Mouse (Mus musculus): ENCODE results near the gene Gm21958. TPM values are rescaled to one million over a fixed set of nuclear protein-coding genes. Genes with fewer than 3 reads are reported as not detected.
A peak's percentile ranks its signal among the peaks of the same experiment; 100 is the strongest.
"Not testable (repeated sequence)": the region's sequence is repeated elsewhere in the genome, so short reads cannot be mapped to it uniquely, and the experiment has no call there.

The Gm21958 gene
- polyA plus RNA-seq, 1 experiment, result not detected

DNA sequence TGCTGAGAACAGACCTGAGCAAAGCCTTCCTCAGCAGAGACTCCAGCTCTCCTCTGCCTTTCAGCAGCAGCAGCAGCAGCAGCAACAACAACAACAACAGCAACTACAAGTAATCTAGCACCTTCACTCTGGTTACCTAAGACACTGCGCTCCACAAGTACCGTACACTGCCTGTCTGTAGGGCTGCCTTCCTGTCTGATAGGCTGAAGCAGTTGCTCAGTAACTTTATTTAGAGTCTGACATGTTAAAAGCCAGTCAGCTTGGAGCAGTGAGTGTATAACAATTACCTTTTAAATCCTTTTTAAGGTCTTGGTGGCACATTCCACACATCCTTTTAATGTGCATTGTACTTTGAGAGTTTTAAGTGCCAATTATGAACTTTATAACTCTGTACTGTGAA, 13.4 kb upstream of the Gm21958 start:
- TF ChIP-seq POLR2A (IDR thresholded peaks at IDR 0.05; ENCODE audit: extremely low read depth, insufficient read depth, low read length), result no peak
- TF ChIP-seq CTCF (IDR thresholded peaks at IDR 0.05; ENCODE audit: extremely low read depth, insufficient read depth, low read length), result no peak

DNA sequence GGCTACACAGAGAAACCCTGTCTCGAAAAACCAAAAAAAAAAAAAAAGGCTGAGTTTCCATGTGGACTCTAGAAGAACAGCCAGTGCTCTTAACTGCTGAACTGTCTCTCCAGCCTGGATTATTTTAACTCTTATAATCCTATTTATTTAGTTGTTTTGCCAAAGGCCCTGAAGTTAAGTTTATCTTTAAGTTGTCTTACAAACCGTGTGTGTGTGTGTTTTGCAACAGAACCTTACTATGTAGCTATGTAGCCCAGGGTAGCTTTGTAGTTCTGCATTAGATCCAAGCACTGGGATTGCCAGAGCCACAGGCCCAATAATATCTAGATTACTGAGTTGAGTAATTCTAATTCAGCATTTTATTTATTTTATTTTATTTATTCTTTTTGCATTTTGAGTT, 11.2 kb upstream of the Gm21958 start:
- H3K4me3 ChIP-seq (ENCODE audit: insufficient read depth, low read length), result no peak overlapping the region
- H3K27ac ChIP-seq (ENCODE audit: insufficient read depth, low read length), result no peak overlapping the region
- TF ChIP-seq CTCF (IDR thresholded peaks at IDR 0.05; ENCODE audit: extremely low read depth, insufficient read depth, low read length), result no peak
- no peak for TF ChIP-seq POLR2A (IDR thresholded peaks at IDR 0.05; ENCODE audit: extremely low read depth, insufficient read depth, low read length)
- H3K4me1 ChIP-seq (ENCODE audit: control insufficient read depth, insufficient read depth, low read length), result no peaks in the 10 kb centered on the region; the same call in 1 of the 2 replicates

More for the DNA sequence above, 13.4 kb upstream of the Gm21958 start:
- no peaks in the 10 kb centered on the region for H3K4me1 ChIP-seq (ENCODE audit: control insufficient read depth, insufficient read depth, low read length)
- no peak overlapping the region for H3K27ac ChIP-seq (ENCODE audit: insufficient read depth, low read length)
- no peak overlapping the region for H3K4me3 ChIP-seq (ENCODE audit: insufficient read depth, low read length)

DNA sequence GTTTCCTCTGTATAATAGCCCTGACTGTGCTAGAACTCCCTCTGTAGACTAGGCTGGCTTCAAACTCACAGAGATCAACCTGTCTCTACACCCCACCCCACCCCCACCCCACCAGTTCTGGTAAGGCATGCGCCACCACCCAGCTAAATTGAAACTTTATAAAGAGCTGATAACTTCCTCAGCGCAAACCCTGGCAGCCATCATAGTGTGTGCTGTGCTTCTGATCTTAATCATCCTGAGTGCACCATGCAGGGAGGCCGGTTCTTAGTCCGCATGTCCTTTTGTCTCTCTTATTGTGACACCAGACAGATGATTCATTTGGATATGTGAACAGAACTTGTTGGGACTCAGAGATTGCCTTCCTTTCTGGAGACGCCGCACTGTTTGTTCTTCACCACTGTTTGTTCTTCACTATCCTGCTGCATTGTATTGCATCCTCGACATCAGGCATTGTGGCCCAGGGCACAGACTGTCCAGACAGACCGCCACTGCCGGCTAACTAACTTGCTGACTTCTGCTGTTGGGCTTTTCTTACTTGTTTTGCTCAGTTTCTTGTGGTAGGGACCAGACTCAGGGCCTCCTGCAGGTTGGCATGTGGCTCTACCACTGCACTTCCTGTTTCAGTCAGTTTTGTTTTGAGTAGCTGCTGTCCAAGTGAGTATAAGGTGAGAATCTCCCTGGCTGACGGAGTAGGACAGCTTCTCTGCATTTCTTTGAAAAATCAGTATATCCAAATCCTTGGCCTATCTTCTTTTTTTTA, 9.8 kb upstream of the Gm21958 start:
- no peaks in the 10 kb centered on the region; the same call in 1 of the 2 replicates for H3K4me1 ChIP-seq (ENCODE audit: control insufficient read depth, insufficient read depth, low read length)

DNA sequence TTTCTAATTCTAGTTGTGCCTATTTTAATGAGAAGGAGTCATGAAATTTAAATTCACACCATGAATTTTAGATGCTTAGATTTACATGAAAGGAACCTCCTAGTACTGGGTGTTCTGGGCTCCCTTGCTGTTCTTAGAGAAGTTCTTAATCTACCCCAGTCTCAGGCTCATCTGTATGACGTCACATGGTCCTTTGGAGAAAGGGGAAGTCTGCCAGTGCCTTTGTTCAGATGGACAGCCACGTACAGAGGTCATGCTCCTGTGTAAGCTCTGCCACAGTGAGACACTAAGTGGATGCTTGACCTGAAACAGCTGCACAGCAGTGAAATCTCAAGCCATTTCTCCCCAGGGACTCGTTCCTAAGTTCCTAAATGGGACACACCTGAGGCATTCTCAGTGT, 4.8 kb upstream of the Gm21958 start:
- TF ChIP-seq CTCF (IDR thresholded peaks at IDR 0.05; ENCODE audit: extremely low read depth, insufficient read depth, low read length) (no peak), POLR2A (IDR thresholded peaks at IDR 0.05; ENCODE audit: extremely low read depth, insufficient read depth, low read length) (no peak)
- H3K4me1 ChIP-seq (ENCODE audit: control insufficient read depth, insufficient read depth, low read length), result no peaks in the 10 kb centered on the region; the same call in 1 of the 2 replicates
- H3K27ac ChIP-seq (ENCODE audit: insufficient read depth, low read length), result no peak overlapping the region
- no peak overlapping the region for H3K4me3 ChIP-seq (ENCODE audit: insufficient read depth, low read length)

More for the DNA sequence above, 9.8 kb upstream of the Gm21958 start:
- no peak for TF ChIP-seq CTCF (IDR thresholded peaks at IDR 0.05; ENCODE audit: extremely low read depth, insufficient read depth, low read length)
- TF ChIP-seq POLR2A (IDR thresholded peaks at IDR 0.05; ENCODE audit: extremely low read depth, insufficient read depth, low read length), result no peak
- no peak overlapping the region for H3K27ac ChIP-seq (ENCODE audit: insufficient read depth, low read length)
- no peak overlapping the region for H3K4me3 ChIP-seq (ENCODE audit: insufficient read depth, low read length)

DNA sequence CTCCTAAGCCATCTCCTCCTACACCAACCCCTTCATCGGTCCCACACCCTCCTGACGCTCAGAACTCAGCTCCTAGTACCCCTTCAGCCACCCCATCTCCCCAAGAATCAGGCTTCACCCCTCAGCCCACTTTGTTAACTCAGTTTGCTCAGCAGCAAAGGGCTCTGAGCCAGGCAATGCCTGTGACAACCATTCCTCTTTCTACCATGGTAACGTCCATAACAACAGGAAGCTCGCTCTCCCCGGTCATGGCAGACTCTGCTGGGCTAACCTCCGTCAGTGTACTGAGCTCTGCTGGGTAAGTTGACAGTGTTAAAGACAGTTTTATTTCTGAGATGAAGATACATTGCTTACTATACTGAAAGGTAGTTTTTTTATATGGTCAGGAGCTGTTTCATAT, 3.2 kb upstream of the Gm21958 start:
- no peak for TF ChIP-seq POLR2A (IDR thresholded peaks at IDR 0.05; ENCODE audit: extremely low read depth, insufficient read depth, low read length)
- TF ChIP-seq CTCF (IDR thresholded peaks at IDR 0.05; ENCODE audit: extremely low read depth, insufficient read depth, low read length), result no peak
- H3K4me3 ChIP-seq (ENCODE audit: insufficient read depth, low read length), result no peak overlapping the region
- H3K4me1 ChIP-seq (ENCODE audit: control insufficient read depth, insufficient read depth, low read length), result no peaks in the 10 kb centered on the region; the same call in 1 of the 2 replicates
- no peak overlapping the region for H3K27ac ChIP-seq (ENCODE audit: insufficient read depth, low read length)

DNA sequence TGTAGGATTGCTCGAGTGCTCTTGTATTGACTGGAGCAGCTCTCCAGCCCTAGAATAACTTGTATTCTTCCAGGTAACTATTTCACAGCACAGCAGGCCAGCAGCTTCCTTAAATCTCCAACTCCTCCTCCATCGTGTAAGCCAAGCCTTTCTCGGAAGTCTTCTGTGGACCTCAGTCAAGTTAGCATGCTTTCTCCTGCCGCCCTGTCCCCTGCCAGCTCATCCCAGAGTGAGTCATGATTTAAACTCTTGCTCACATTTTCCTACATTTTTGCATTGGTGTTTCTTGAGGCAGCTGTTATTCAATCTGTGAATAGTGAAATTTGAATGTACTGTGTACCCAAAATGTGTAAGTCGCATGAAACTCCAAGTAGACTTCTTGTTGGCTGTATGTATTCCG, 1.3 kb upstream of the Gm21958 start:
- Histone ChIP-seq H3K4me3 (ENCODE audit: insufficient read depth, low read length) (no peak overlapping the region), H3K27ac (ENCODE audit: insufficient read depth, low read length) (no peak overlapping the region), H3K4me1 (ENCODE audit: control insufficient read depth, insufficient read depth, low read length) (no peaks in the 10 kb centered on the region)
- TF ChIP-seq POLR2A (IDR thresholded peaks at IDR 0.05; ENCODE audit: extremely low read depth, insufficient read depth, low read length) (no peak), CTCF (IDR thresholded peaks at IDR 0.05; ENCODE audit: extremely low read depth, insufficient read depth, low read length) (no peak)

DNA sequence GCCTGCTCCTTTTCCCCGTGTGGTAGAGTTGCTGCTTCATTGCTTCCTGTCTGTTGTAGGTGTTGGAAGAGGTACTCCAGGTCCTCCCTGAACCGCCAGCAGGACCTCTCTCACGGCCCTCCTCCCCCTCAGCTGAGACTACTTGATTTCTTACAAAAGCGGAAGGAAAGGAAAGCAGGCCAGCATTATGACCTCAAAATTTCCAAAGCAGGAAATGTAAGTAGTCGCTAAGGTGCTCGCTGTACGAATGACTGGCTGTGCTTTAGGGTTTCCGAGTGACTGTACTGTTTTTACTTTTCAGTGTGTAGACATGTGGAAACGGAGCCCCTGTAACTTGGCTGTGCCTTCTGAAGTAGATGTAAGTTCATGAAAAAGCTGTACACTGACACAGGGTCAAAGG, 5.2 kb downstream of the Gm21958 start:
- Histone ChIP-seq H3K27ac (ENCODE audit: insufficient read depth, low read length) (no peak overlapping the region), H3K4me1 (ENCODE audit: control insufficient read depth, insufficient read depth, low read length) (no peaks in the 10 kb centered on the region), H3K4me3 (ENCODE audit: insufficient read depth, low read length) (no peak overlapping the region)
- TF ChIP-seq POLR2A (IDR thresholded peaks at IDR 0.05; ENCODE audit: extremely low read depth, insufficient read depth, low read length) (no peak), CTCF (IDR thresholded peaks at IDR 0.05; ENCODE audit: extremely low read depth, insufficient read depth, low read length) (no peak)

DNA sequence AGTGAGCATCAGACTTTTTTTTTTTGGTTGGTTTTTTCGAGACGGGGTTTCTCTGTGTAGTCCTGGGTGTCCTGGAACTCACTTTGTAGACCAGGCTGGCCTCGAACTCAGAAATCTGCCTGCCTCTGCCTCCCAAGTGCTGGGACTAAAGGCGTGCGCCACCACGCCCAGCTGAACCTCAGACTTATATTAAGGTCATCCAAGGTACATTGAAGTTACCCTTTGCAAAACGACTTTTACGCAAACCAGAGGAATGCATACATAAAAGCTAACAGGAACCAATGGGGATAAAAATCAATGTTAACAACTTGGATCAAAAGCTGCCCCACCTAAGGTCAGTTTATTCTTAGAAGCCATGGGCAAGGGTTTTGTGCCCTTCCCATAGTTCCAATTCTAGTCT, 10.0 kb downstream of the Gm21958 start:
- not testable (repeated sequence) for H3K4me1 ChIP-seq (ENCODE audit: control insufficient read depth, insufficient read depth, low read length); H3K4me3 ChIP-seq (ENCODE audit: insufficient read depth, low read length); H3K27ac ChIP-seq (ENCODE audit: insufficient read depth, low read length)

DNA sequence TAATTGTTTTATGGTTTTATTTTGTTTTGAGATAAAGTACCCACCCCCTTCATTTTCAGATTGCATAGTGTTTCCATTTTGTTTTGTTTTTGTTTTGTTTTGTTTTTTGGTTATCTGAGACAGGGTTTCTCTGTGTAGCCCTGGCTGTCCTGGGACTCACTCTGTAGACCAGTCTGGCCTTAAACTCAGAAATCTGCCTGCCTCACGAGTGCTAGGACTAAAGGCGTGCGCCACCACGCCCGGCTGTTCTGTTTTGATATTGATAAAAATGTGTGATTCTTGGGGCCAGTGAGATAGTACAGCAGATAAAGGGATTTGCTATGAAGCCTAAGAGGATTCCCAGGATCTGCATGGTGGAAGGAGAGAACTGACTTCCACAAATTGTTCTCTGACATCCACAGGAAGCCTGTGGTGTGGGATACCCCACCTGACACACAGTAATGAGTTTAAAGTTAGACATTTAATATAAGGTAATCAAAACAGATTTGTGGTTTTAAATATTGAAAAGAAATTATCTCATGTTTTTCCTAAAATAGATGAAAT, 14.3 kb downstream of the Gm21958 start:
- H3K27ac ChIP-seq (ENCODE audit: insufficient read depth, low read length), result no peak overlapping the region
- no peak overlapping the region for H3K4me3 ChIP-seq (ENCODE audit: insufficient read depth, low read length)
- no peaks in the 10 kb centered on the region for H3K4me1 ChIP-seq (ENCODE audit: control insufficient read depth, insufficient read depth, low read length)
- no peak for TF ChIP-seq CTCF (IDR thresholded peaks at IDR 0.05; ENCODE audit: extremely low read depth, insufficient read depth, low read length)
- TF ChIP-seq POLR2A (IDR thresholded peaks at IDR 0.05; ENCODE audit: extremely low read depth, insufficient read depth, low read length), result no peak

DNA sequence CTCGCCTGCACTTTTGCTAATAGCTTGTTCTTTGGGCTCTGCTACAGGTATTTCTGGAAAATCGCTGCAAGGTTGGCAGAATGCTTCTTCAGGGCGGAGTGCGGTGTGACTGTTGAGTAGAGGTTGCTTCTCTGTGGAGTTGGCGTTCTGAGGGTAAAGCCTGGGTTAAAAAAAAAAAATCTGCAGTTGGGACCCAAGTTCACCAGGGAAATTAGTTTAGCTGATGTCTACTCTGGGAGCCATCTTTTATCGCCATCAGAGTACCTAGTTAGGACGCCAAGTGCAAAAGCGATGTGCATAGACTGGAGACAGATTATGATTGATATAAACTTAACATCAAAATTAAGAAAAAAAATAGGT, 21.1 kb downstream of the Gm21958 start:
- no peak for TF ChIP-seq POLR2A (IDR thresholded peaks at IDR 0.05; ENCODE audit: extremely low read depth, insufficient read depth, low read length)
- no peak for TF ChIP-seq CTCF (IDR thresholded peaks at IDR 0.05; ENCODE audit: extremely low read depth, insufficient read depth, low read length)
- no peaks in the 10 kb centered on the region; the same call in 1 of the 2 replicates for H3K4me1 ChIP-seq (ENCODE audit: control insufficient read depth, insufficient read depth, low read length)
- peak overlapping the region; percentile 84 for H3K4me3 ChIP-seq (ENCODE audit: insufficient read depth, low read length)
- 0 out of 2 replicates have a peak overlapping the region, but pooled peaks have one; percentile 66 for H3K27ac ChIP-seq (ENCODE audit: insufficient read depth, low read length)
